Mouse (Mus musculus) embryonic facial prominence, embryonic 10.5 days (tissue): ENCODE data around the gene Shc1. TPM values are rescaled to one million over a fixed set of nuclear protein-coding genes. Genes with fewer than 3 reads are reported as not detected.

Experiments used
- DNase-seq: peaks from one replicate; pipeline ENCODE4 v3.0.0-alpha.2; 2017; ENCODE audit warnings: low spot score
- H3K27ac ChIP-seq: fragments of 300-500 bp; sonication (generic); replicated peaks from 2 replicates; pipeline ENCODE4 v1.5.1; 2016; ENCODE audit warnings: mild to moderate bottlenecking
- H3K27me3 ChIP-seq: fragments of 300-500 bp; sonication (generic); replicated peaks from 2 replicates; pipeline ENCODE4 v1.6.1; 2016; ENCODE audit warnings: low read depth, mild to moderate bottlenecking; ENCODE audit not compliant: poor library complexity, severe bottlenecking
- H3K36me3 ChIP-seq: fragments of 300-500 bp; sonication (generic); replicated peaks from 2 replicates; pipeline ENCODE4 v1.6.1; 2016; ENCODE audit warnings: mild to moderate bottlenecking, moderate library complexity
- H3K4me1 ChIP-seq: fragments of 300-500 bp; sonication (generic); 2 replicates; pipeline ENCODE4 v1.6.1; 2016
- H3K4me3 ChIP-seq: fragments of 300-500 bp; sonication (generic); 2 replicates; pipeline ENCODE4 v1.5.1; 2016; ENCODE audit warnings: mild to moderate bottlenecking, moderate library complexity
- H3K9me3 ChIP-seq: fragments of 300-500 bp; sonication (generic); 2 replicates; pipeline ENCODE4 v1.6.1; 2016; ENCODE audit warnings: mild to moderate bottlenecking
- WGBS: fragments of 180-500 bp; shearing (Covaris S2); methylation state at CpG from one replicate; pipeline ENCODE4 v1.1.7; 2016; 5-methylcytosine and 5-hydroxymethylcytosine counted together
- polyA plus RNA-seq: library from polyadenylated mRNA; unstranded; fragments of >200 nt; fragmentation: Nextera tagmentation; extraction: Ambion mirVana; gene quantifications from 2 replicates; pipeline ENCODE4 v1.2.1, GENCODE M21; 2016

Gene Shc1
- polyA plus RNA-seq, 1 experiment from 2014 or later = 82.0 TPM

- 59% methylated on average over 12 of the region's 12 CpGs for WGBS
These were observed 33.7 kb upstream of the Shc1 start for GRCm38 (mm10) chr3:89384331-89385076.

DNA sequence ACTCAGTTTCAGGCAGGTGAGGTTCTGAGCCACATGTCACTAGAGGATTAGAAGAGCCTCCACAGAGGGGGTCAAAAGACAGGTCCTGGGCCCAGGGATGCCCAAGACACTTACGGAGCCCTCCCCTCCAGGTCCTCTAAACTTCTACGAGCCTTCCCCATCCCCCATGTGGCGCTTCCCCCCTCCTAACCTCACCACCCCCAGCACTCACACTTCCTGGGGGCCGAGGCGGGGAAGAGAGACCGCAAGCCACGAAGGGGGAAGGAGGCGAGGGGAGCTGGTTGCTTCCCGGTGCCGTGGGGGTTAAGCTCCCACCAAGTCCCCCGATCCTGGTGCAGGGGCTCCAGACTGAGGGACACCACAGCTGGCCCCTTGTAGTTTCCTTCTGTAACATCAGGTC lies 32.8 kb upstream of the Shc1 start:
- Histone ChIP-seq H3K27ac (peak overlapping the region; percentile 57; the same call in 1 of the 2 replicates), H3K27me3 (peaks cover 45% of the 10 kb centered on the region)
- WGBS = 40% methylated on average over 11 of the region's 11 CpGs

More at GRCm38 (mm10) chr3:89384331-89385076, 33.7 kb upstream of the Shc1 start:
- Histone ChIP-seq H3K27ac (peak overlapping the region; percentile 20), H3K36me3 (peaks cover 16% of the 10 kb centered on the region), H3K4me1 (peaks cover 53% of the 10 kb centered on the region), H3K9me3 (no peaks in the 10 kb centered on the region), H3K4me3 (no peak overlapping the region), H3K27me3 (peaks cover 36% of the 10 kb centered on the region)
- DNase-seq = no peak

DNA sequence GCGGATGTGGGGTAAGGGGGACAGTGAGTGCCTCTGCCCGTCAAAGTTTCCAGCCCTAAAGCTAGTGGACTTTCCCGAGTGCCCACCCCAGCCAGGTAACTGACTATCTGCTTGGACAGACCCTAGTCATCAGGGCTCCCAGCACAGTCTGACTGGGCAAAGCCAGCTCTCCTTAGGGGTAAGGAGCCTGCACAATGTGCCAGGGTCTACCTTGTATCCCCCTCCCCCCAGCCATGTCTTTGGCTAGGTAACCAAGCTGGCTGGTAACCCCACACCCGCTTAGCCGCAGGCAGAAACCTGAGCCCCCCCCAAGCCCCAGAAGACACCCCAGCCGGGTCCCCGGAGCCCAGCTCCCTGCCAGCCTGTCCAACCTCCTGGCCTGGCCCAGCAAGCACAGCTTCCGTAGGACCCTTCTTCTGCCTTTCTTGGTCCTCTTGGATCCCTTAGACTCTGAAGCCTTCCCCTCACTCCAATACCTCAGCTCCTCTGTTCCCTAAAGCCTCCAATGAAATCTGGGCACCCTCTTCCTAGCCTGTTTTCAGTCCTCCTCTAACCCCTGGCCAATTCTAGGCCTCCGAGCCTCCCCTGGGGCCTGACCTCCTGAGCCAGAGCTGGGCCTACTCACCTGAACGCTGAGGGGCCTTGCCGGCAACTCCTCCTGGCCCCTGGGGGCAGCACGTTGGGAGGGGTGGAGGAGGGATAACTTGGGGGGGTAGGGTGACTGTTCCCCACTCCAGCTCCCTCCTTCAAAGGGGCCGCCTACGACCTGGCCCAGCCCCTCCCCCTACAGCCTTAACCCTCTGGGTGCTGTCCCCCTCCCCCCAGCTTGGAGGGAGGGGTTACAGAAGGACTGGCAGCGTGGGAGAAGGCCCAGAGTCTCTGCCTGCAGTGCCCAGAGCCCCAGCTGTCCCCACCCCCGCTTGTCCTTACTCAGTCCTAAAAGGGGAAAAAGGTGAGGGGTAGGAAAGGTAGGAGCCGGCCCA lies 31.5 kb upstream of the Shc1 start:
- WGBS = 44% methylated on average over 17 of the region's 17 CpGs
- Histone ChIP-seq H3K4me1 (peaks cover 70% of the 10 kb centered on the region), H3K4me3 (no peak overlapping the region), H3K36me3 (no peaks in the 10 kb centered on the region), H3K27me3 (peaks cover 58% of the 10 kb centered on the region), H3K9me3 (no peaks in the 10 kb centered on the region), H3K27ac (peak overlapping the region; percentile 63)
- no peak for DNase-seq

More for the DNA sequence above, 32.8 kb upstream of the Shc1 start:
- no peak for DNase-seq
- H3K36me3 ChIP-seq = peaks cover 8% of the 10 kb centered on the region
- no peaks in the 10 kb centered on the region for H3K9me3 ChIP-seq
- H3K4me1 ChIP-seq = peaks cover 57% of the 10 kb centered on the region
- no peak overlapping the region for H3K4me3 ChIP-seq

GRCm38 (mm10) chr3:89387632-89388031 lies 30.6 kb upstream of the Shc1 start:
- no peaks in the 10 kb centered on the region for H3K36me3 ChIP-seq
- peaks cover 67% of the 10 kb centered on the region for H3K27me3 ChIP-seq
- H3K4me3 ChIP-seq = no peak overlapping the region

GRCm38 (mm10) chr3:89388134-89388881 lies 29.9 kb upstream of the Shc1 start:
- 74% methylated on average over 11 of the region's 11 CpGs for WGBS
- no peak overlapping the region for H3K27ac ChIP-seq
- peaks cover 86% of the 10 kb centered on the region for H3K4me1 ChIP-seq
- H3K9me3 ChIP-seq = no peaks in the 10 kb centered on the region
- no peaks in the 10 kb centered on the region for H3K36me3 ChIP-seq
- H3K4me3 ChIP-seq = peak overlapping the region; percentile 21; the same call in 1 of the 2 replicates
- DNase-seq = no peak
- H3K27me3 ChIP-seq = peaks cover 73% of the 10 kb centered on the region

More at GRCm38 (mm10) chr3:89387632-89388031, 30.6 kb upstream of the Shc1 start:
- no peak for DNase-seq
- WGBS = 62% methylated on average over 11 of the region's 11 CpGs
- H3K27ac ChIP-seq = 0 out of 2 replicates have a peak overlapping the region, but pooled peaks have one; percentile 63
- peaks cover 79% of the 10 kb centered on the region for H3K4me1 ChIP-seq
- H3K9me3 ChIP-seq = no peaks in the 10 kb centered on the region

- 0 out of 2 replicates have a peak overlapping the region, but pooled peaks have one; percentile 21 for H3K4me3 ChIP-seq
- no peaks in the 10 kb centered on the region for H3K9me3 ChIP-seq
- peaks cover 92% of the 10 kb centered on the region for H3K4me1 ChIP-seq
- DNase-seq = no peak
- H3K27ac ChIP-seq = no peak overlapping the region
- no peaks in the 10 kb centered on the region for H3K36me3 ChIP-seq
- peaks cover 73% of the 10 kb centered on the region for H3K27me3 ChIP-seq
- 64% methylated on average over 6 of the region's 6 CpGs for WGBS
These were observed 29.1 kb upstream of the Shc1 start for GRCm38 (mm10) chr3:89388901-89389740.

DNA sequence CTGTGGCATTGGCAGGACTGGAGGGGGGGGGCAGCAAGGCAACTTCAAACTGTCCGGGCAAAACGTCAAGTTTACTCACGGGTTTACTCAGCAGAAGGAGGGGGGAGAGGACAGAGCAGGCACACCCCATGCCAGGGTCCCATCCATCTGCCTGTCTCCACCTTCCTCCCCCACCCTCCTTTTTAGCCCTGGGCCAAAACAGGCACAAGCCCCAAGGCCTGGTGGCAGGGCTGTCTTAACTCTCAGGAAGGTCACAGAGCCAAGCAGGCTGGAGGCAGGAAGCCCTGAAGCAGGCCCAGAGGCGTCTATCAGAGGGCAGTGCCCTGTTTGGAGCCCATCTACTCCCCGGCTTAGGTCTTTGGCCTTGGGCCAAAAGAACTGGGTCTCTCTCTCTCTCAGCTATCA lies 28.1 kb upstream of the Shc1 start:
- Histone ChIP-seq H3K9me3 (no peaks in the 10 kb centered on the region), H3K27me3 (peaks cover 71% of the 10 kb centered on the region), H3K4me3 (peak overlapping the region; percentile 13; the same call in 1 of the 2 replicates), H3K27ac (no peak overlapping the region), H3K36me3 (no peaks in the 10 kb centered on the region), H3K4me1 (peaks cover 92% of the 10 kb centered on the region)
- 74% methylated on average over 5 of the region's 5 CpGs for WGBS
- DNase-seq = no peak

DNA sequence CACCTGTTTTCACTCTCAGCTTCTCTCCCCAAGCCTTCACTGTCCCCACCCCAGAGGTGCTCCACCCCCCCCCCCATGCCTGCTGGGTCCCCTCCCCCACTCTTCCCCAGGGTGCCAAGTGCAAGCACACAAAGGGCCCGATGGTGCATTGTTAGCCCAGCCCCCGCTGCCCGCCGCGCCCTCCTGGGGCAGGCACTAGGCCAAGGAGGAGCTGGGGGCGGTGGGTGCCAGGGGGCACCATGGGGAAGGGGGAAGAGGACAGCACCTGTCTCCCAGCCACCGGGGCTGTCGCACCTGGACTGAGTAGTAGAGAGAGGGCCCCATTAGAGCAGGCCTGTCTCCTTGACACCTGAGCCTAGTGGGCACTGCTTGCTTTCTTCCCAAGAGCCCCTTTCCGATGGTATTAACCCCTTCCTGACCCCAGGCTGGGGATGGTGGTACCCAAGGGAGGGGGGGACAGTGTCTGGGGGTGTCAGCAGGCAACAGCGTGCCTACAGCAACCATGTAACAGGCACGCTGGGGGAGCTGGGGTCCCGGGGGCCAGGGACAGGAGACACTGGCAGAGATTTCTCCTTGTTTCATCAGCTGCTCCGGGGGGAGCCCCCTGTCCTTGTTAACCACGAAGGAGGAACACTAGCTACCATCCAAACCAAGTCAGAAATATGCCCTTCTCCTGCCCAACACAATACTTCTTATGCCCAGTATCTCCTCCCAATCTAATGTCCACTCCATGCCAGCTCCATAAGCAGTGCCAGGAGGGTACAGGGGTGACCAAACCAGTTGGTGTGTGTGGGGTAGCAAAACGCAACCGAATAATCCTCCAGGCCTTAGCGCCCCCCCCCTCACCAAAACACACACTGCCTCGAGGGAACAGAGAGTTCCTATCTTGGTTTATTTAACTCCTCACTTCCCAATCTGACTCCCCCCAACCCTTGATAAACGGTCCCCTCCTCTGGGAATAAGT lies 27.3 kb upstream of the Shc1 start:
- Histone ChIP-seq H3K4me1 (peaks cover 93% of the 10 kb centered on the region), H3K9me3 (no peaks in the 10 kb centered on the region), H3K36me3 (no peaks in the 10 kb centered on the region), H3K4me3 (peak overlapping the region; percentile 74), H3K27ac (peak overlapping the region; percentile 86), H3K27me3 (peaks cover 69% of the 10 kb centered on the region)
- 11% methylated on average over 19 of the region's 19 CpGs for WGBS
- DNase-seq = no peak

DNA sequence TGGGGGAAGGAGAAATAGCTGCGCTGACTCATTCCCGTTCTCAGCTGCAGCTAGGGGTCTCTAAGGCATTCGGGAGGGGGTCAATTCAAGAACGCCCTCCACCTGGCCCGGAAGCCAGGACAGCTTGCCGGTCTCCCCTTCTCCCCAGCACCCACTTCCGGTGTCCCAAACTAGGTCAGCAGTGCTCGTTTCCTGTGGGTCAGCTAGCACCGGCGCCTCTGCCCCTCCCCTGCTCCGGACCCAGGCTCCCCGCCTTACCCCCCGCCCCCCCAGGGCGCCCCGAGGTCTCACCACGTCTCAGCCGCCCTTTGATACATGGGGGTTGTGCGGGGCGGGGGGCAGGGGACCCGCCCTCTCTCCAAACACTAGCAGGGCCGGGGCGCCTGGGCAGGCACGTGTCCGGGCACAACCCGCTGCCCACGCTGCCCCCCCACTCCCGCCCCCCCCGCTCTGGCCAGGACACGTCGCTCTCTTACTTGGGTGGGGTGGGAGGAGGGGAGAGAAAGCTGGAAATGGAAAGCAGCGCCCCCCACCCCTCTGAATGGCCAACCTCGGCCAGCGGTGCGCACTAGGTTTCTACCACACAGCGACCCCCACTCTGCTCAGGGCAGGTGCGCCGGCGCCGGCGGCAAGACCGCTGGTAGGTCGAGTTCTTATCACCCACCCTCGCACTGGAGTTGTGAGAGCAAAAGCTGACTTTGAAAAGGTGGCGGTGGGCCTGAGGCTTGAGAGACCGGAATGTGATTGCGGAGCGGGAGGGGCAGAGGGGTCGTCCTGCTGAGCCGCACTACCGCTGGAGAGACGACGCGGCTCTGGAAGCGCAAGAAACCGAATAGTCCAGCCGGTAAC lies 26.4 kb upstream of the Shc1 start:
- Histone ChIP-seq H3K4me1 (peaks cover 94% of the 10 kb centered on the region), H3K9me3 (no peaks in the 10 kb centered on the region), H3K4me3 (peak overlapping the region; percentile 74), H3K27me3 (peaks cover 62% of the 10 kb centered on the region), H3K27ac (peak overlapping the region; percentile 86), H3K36me3 (no peaks in the 10 kb centered on the region)
- under 1% methylated on average over 56 of the region's 56 CpGs for WGBS
- DNase-seq = peak; percentile 58

DNA sequence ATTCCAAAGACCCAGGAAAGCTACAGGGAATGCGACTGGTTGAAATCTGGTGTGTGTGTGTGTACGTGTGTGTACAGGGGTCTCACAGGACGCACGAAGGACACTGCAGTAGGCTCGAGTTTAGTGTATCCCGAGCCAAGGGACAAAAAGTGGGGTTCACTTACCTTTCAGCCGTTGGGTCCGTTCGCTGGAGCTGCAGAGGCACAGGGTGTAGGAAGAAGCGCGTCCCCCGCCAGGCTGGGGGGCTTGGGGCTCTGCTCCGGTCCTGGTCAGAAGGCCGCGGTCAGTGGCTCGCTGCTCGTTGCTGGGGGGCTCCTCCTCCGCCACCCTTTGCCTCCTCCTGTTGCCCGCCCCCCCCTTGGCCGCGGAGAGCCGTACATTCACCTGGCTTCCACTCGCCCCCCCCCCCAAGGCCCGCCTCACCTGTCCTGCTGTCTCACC lies 25.4 kb upstream of the Shc1 start:
- Histone ChIP-seq H3K36me3 (no peaks in the 10 kb centered on the region), H3K9me3 (no peaks in the 10 kb centered on the region), H3K27me3 (peaks cover 53% of the 10 kb centered on the region), H3K4me3 (peak overlapping the region; percentile 74), H3K27ac (peak overlapping the region; percentile 86), H3K4me1 (peaks cover 85% of the 10 kb centered on the region)
- 1% methylated on average over 21 of the region's 24 CpGs for WGBS
- peak; percentile 42 for DNase-seq
